In the genomic region with DNA sequence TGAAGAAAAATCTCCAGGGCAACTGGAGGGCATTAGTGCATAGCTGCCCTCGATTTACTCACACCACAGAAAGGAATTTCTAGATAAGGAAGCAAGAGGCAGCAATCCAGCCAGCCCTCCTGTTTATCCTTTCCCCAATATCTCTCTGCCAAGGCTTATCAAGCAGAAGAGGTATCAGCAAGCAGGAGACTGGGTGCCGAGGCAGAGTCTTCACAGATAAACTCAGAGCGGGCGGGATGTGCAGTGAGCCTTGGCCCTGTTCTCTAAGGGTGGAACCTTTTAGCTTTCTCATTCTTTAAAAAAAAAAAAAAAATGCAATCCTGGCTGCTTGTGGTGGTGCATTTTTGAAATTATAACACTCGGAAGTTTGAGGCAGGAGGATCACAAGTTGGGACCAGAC, we compare ENCODE assay signal across 13 mouse cellular contexts. TPM values are rescaled to one million over a fixed set of nuclear protein-coding genes. Genes with fewer than 3 reads are reported as not detected.
DNase-seq lines count a peak whose midpoint lies in the region; ATAC-seq and TF ChIP-seq lines count a peak whose summit lies in the region.
"Had no signal": no experiment of that assay in that cellular context is flagged by ENCODE, and none has a peak within 500 bp of the region (broad histone marks: within the 10 kb centered on the region; RNA-seq: fewer than 3 reads in every experiment).

No protein-coding gene starts in this region.

- H3K36me3 ChIP-seq in stomach, embryonic 14.5 days (ENCODE audit: control insufficient read depth, insufficient read depth, low read length) = no peaks in the 10 kb centered on the region
- H3K36me3 ChIP-seq in stomach, postnatal 0 days (ENCODE audit: control insufficient read depth, insufficient read depth, low read length) = no peaks in the 10 kb centered on the region
- H3K36me3 ChIP-seq in heart, embryonic 10.5 days = no peaks in the 10 kb centered on the region
- no peaks in the 10 kb centered on the region for H3K36me3 ChIP-seq in liver, embryonic 11.5 days (ENCODE audit: control insufficient read depth, insufficient read depth, low read length)
- H3K36me3 ChIP-seq in midbrain, embryonic 13.5 days = no peaks in the 10 kb centered on the region
- H3K36me3 ChIP-seq: embryonic facial prominence, embryonic 15.5 days; hindbrain, embryonic 10.5 days; kidney, embryonic 15.5 days had no signal

- no peak overlapping the region for H3K4me2 ChIP-seq in stomach, embryonic 14.5 days (replicated peaks; ENCODE audit: low read depth, low read length)
- H3K4me2 ChIP-seq in stomach, postnatal 0 days (replicated peaks; ENCODE audit: low read depth) = no peak overlapping the region
- H3K4me2 ChIP-seq in liver, embryonic 11.5 days = peak overlapping the region; percentile 46; the same call in 1 of the 2 replicates
- H3K4me2 ChIP-seq in midbrain, embryonic 13.5 days (replicated peaks) = no peak overlapping the region
- H3K4me2 ChIP-seq: embryonic facial prominence, embryonic 15.5 days; kidney, embryonic 15.5 days had no signal

- H3K9me3 ChIP-seq in stomach, embryonic 14.5 days (ENCODE audit: control insufficient read depth, low read depth, low read length) = no peaks in the 10 kb centered on the region
- no peaks in the 10 kb centered on the region for H3K9me3 ChIP-seq in stomach, postnatal 0 days (ENCODE audit: control insufficient read depth, low read length)
- H3K9me3 ChIP-seq in heart, embryonic 10.5 days = no peaks in the 10 kb centered on the region
- H3K9me3 ChIP-seq in liver, embryonic 11.5 days (ENCODE audit: control insufficient read depth, low read length) = no peaks in the 10 kb centered on the region
- no peaks in the 10 kb centered on the region for H3K9me3 ChIP-seq in midbrain, embryonic 13.5 days
- H3K9me3 ChIP-seq: embryonic facial prominence, embryonic 15.5 days; hindbrain, embryonic 10.5 days; kidney, embryonic 15.5 days had no signal

- no peaks in the 10 kb centered on the region for H3K4me1 ChIP-seq in stomach, embryonic 14.5 days (ENCODE audit: control insufficient read depth, insufficient read depth, low read length)
- H3K4me1 ChIP-seq in stomach, postnatal 0 days (replicated peaks; ENCODE audit: control insufficient read depth, insufficient read depth) = no peaks in the 10 kb centered on the region
- H3K4me1 ChIP-seq in heart, embryonic 10.5 days = peaks cover 43% of the 10 kb centered on the region
- H3K4me1 ChIP-seq in liver, embryonic 11.5 days (replicated peaks; ENCODE audit: control insufficient read depth, insufficient read depth, low read length) = peaks cover 53% of the 10 kb centered on the region
- no peaks in the 10 kb centered on the region for H3K4me1 ChIP-seq in midbrain, embryonic 13.5 days (replicated peaks)
- H3K4me1 ChIP-seq: embryonic facial prominence, embryonic 15.5 days; hindbrain, embryonic 10.5 days had no signal

- no peak for TF ChIP-seq CTCF in stomach, postnatal 0 days (IDR thresholded peaks at IDR 0.05; ENCODE audit: low read depth)

- 58% methylated on average over 5 of the region's 5 CpGs for WGBS in stomach, embryonic 14.5 days
- WGBS in stomach, postnatal 0 days = 46% methylated on average over 5 of the region's 5 CpGs
- WGBS in heart, embryonic 10.5 days = 14% methylated on average over 5 of the region's 5 CpGs
- WGBS in liver, embryonic 11.5 days = 19% methylated on average over 5 of the region's 5 CpGs
- 88% methylated on average over 5 of the region's 5 CpGs for WGBS in midbrain, embryonic 13.5 days

- H3K27ac ChIP-seq in stomach, embryonic 14.5 days (ENCODE audit: low read length) = no peak overlapping the region
- no peak overlapping the region for H3K27ac ChIP-seq in stomach, postnatal 0 days (replicated peaks)
- peak overlapping the region; percentile 87 for H3K27ac ChIP-seq in heart, embryonic 10.5 days
- peak overlapping the region; percentile 71; the same call in 1 of the 2 replicates for H3K27ac ChIP-seq in liver, embryonic 11.5 days (ENCODE audit: low read depth, low read length)
- H3K27ac ChIP-seq in midbrain, embryonic 13.5 days = no peak overlapping the region
- H3K27ac ChIP-seq: embryonic facial prominence, embryonic 15.5 days; hindbrain, embryonic 10.5 days; kidney, embryonic 15.5 days had no signal

- no peak overlapping the region for H3K9ac ChIP-seq in stomach, embryonic 14.5 days (replicated peaks; ENCODE audit: low read depth, low read length)
- H3K9ac ChIP-seq in stomach, postnatal 0 days (ENCODE audit: low read length) = no peak overlapping the region
- no peak overlapping the region for H3K9ac ChIP-seq in liver, embryonic 11.5 days (ENCODE audit: low read depth, low read length)
- H3K9ac ChIP-seq in midbrain, embryonic 13.5 days (replicated peaks) = no peak overlapping the region
- H3K9ac ChIP-seq: embryonic facial prominence, embryonic 15.5 days; kidney, embryonic 15.5 days had no signal

- TF ChIP-seq EP300 in stomach, postnatal 0 days (optimal IDR thresholded peaks at IDR 0.05) = no peak

- H3K4me3 ChIP-seq in stomach, embryonic 14.5 days (ENCODE audit: low read depth, low read length) = no peak overlapping the region
- H3K4me3 ChIP-seq in stomach, postnatal 0 days (ENCODE audit: low read depth, low read length) = no peak overlapping the region
- H3K4me3 ChIP-seq in heart, embryonic 10.5 days = 0 out of 2 replicates have a peak overlapping the region, but pooled peaks have one; percentile 15
- no peak overlapping the region for H3K4me3 ChIP-seq in liver, embryonic 11.5 days (ENCODE audit: low read depth, low read length)
- H3K4me3 ChIP-seq in midbrain, embryonic 13.5 days (replicated peaks) = no peak overlapping the region
- H3K4me3 ChIP-seq: embryonic facial prominence, embryonic 15.5 days; hindbrain, embryonic 10.5 days; kidney, embryonic 15.5 days; myocyte had no signal

- DNase-seq in stomach, postnatal 0 days (ENCODE audit: low spot score) = no peak
- DNase-seq in heart, embryonic 10.5 days (ENCODE audit: low spot score) = no peak
- DNase-seq in liver, embryonic 11.5 days (ENCODE audit: low spot score) = no peak
- DNase-seq in yolk sac, embryonic 10.5 days (ENCODE audit: low spot score) = peak; percentile 39
- no peak for DNase-seq in kidney, postnatal 14 days
- no peak for DNase-seq in urinary bladder, postnatal 14 days (ENCODE audit: low spot score)
- DNase-seq: cerebellum, postnatal 14 days had no signal

- H3K27me3 ChIP-seq in stomach, embryonic 14.5 days (ENCODE audit: control insufficient read depth, insufficient read depth, low read length) = no peaks in the 10 kb centered on the region
- H3K27me3 ChIP-seq in stomach, postnatal 0 days (ENCODE audit: control insufficient read depth, insufficient read depth, low read length) = no peaks in the 10 kb centered on the region
- H3K27me3 ChIP-seq in heart, embryonic 10.5 days (ENCODE audit: insufficient read depth, poor library complexity, severe bottlenecking) = no peaks in the 10 kb centered on the region
- H3K27me3 ChIP-seq in liver, embryonic 11.5 days (replicated peaks; ENCODE audit: control insufficient read depth, insufficient read depth, low read length) = no peaks in the 10 kb centered on the region
- no peaks in the 10 kb centered on the region for H3K27me3 ChIP-seq in midbrain, embryonic 13.5 days
- H3K27me3 ChIP-seq: embryonic facial prominence, embryonic 15.5 days; kidney, embryonic 15.5 days had no signal

- ATAC-seq in stomach, embryonic 14.5 days (ENCODE audit: insufficient number of reproducible peaks, insufficient read depth, low FRiP score, low read depth) = peak; percentile 47; the same call in 1 of the 2 replicates
- no peak for ATAC-seq in stomach, postnatal 0 days (ENCODE audit: low FRiP score, low TSS enrichment)
- ATAC-seq in liver, embryonic 11.5 days (replicated peaks; ENCODE audit: low FRiP score) = peak; percentile 88
- ATAC-seq in midbrain, embryonic 13.5 days = no peak

RNA-seq across cellular contexts. Expression of gene Man1a, which starts 38.2 kb away (rescaled TPM):
- 16.9 and 17.4 TPM in 2 replicates for polyA plus RNA-seq in stomach, embryonic 14.5 days (2014; fragmentation: Nextera tagmentation; extraction: Ambion mirVana)
- polyA plus RNA-seq in stomach, postnatal 0 days (2015; fragmentation: Nextera tagmentation; extraction: Ambion mirVana) = 11.0 and 11.1 TPM in 2 replicates
- 8.1 and 11.2 TPM in 2 replicates for polyA plus RNA-seq in heart, embryonic 10.5 days (2016; fragmentation: Nextera tagmentation; extraction: Ambion mirVana)
- polyA plus RNA-seq in liver, embryonic 11.5 days (2014; fragmentation: Nextera tagmentation; extraction: Ambion mirVana) = 12.6 and 12.9 TPM in 2 replicates
- polyA plus RNA-seq in midbrain, embryonic 13.5 days (2015; fragmentation: Nextera tagmentation; extraction: Ambion mirVana) = 2.2 and 2.8 TPM in 2 replicates

Comparison
In these comparisons a context has a peak if more than half of its experiments do, and no peak if none do; other contexts are left out.
1. ATAC-seq: peak in stomach, embryonic 14.5 days (single experiment) and liver, embryonic 11.5 days (single experiment); none in stomach, postnatal 0 days (single experiment) and midbrain, embryonic 13.5 days (single experiment).
2. H3K27ac ChIP-seq: peak in heart, embryonic 10.5 days (single experiment) and liver, embryonic 11.5 days (single experiment); none in stomach, embryonic 14.5 days (single experiment), stomach, postnatal 0 days (single experiment) and midbrain, embryonic 13.5 days (single experiment).